Mouse (Mus musculus): ENCODE measurements around the gene Slc39a11.

Gene Slc39a11

GRCm38 (mm10) chr11:113632303-113632702 lies 17.6 kb downstream of the Slc39a11 start:
- DNase-seq (ENCODE audit: low spot score in 2 of 2) = no peak

DNA sequence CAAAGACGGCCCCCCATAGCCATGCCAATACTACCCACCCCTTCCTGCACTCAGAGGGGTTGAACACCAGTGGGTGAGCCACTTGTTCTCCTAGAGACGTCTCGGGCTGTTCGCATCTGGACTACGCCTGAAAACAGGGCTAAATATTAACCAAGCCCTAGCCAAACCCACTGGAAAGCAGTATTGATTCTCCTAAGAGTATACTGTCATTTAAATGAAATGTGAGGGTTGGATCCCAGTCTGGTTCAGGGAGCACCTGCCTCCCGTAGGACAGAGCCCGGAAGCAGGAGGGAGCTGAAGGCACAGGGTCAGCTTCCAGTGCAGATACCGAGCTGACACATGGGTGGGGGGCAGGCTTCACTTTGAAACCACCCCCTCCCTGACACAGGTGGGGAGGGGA lies 18.0 kb downstream of the Slc39a11 start:
- no peak for DNase-seq (ENCODE audit: low spot score in 2 of 2)

GRCm38 (mm10) chr11:113631302-113631701 lies 18.6 kb downstream of the Slc39a11 start:
- no peak for DNase-seq (ENCODE audit: low spot score in 2 of 2)

DNA sequence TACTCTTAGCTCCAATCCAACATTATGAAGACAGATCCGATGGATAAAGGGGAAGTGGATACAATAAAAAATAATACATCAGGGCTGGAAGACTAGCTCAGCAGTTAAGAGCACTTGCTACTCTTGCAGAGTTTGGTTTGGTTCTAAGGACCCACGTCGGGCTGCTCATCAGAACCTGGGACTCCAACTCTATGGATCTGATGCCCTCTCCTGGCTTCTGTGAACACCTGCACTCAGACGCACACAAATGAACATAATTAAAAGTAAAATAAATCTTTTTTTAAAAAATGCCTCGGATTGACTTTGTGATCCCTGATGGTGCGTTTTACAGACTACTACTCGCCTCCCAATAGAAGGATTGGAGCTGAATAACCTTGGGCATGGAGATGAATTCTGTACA lies 19.2 kb downstream of the Slc39a11 start:
- no peak for DNase-seq (ENCODE audit: low spot score in 2 of 2)

GRCm38 (mm10) chr11:113627785-113628184 lies 22.1 kb downstream of the Slc39a11 start:
- DNase-seq (ENCODE audit: low spot score in 2 of 2) = no peak

GRCm38 (mm10) chr11:113625437-113625836 lies 24.4 kb downstream of the Slc39a11 start:
- DNase-seq (ENCODE audit: low spot score in 2 of 2) = no peak

- no peak for DNase-seq (ENCODE audit: low spot score in 2 of 2)
These were observed 27.9 kb downstream of the Slc39a11 start for GRCm38 (mm10) chr11:113622028-113622427.

DNA sequence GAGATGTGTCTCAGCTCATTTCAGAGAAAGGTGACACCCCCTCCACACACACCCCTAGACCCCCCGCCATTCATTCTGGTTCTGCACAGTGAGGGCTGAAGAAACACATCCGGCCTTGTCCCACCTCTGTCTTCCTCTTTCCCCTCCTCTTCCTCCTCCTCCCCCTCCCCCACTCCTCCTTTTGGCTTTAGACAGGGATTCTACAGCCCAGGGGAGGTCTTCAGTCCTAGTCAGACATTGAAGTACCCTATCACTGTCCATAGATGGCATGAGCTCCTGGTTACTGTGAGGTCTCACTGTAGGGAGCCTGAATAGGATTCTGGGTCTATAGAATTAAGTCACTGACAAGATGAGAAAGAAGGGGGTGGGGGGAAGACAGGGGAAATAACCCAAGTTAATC lies 28.9 kb downstream of the Slc39a11 start:
- DNase-seq (ENCODE audit: low spot score in 2 of 2) = no peak

DNA sequence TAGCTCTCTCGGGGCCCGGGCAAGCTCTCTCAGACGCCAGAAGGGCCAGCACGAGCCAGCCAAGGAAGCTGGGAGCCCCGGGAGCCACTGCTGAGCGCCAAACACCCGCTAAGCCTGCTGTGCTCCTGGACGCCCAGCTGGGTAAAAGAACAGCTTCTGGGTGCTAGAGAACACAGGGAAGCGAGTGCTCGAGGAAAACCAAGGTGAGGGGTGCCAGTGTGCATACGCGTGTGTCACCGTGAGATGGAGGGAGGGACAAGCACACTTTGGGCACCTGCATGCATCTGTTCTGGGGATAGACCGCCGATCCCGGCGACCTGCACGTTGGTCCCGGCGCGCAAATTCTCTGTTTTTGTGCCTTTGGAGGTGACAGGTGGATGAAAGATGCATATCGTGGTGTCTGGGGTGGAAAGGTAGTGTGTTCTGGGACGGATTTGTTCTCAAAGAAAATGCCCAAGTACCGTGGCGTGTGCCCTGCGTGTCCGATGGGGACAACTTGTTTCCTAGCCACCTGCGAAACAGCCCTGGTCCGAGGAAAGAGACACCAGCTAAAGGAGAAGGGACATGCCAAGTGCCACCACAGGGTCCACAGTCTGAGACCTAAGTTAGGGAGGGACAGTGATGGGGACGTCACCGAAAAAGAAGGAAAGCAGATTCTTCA lies 30.3 kb downstream of the Slc39a11 start:
- DNase-seq (ENCODE audit: low spot score in 2 of 2) = peak in 1 of 2 experiments; percentile 39

- DNase-seq (ENCODE audit: low spot score in 2 of 2) = peak in 1 of 2 experiments; percentile 7
These were observed 31.0 kb downstream of the Slc39a11 start, which contains the start of gene Sstr2 for GRCm38 (mm10) chr11:113618672-113619419. TSS of gene Sstr2 (plus strand) at chr11:113619342.

GRCm38 (mm10) chr11:113618303-113618671 lies 31.6 kb downstream of the Slc39a11 start:
- no peak for DNase-seq (ENCODE audit: low spot score in 2 of 2)

- peak; percentile 44 to 58 for DNase-seq (ENCODE audit: low spot score in 2 of 2)
These were observed 32.6 kb downstream of the Slc39a11 start for GRCm38 (mm10) chr11:113617132-113617911.

DNA sequence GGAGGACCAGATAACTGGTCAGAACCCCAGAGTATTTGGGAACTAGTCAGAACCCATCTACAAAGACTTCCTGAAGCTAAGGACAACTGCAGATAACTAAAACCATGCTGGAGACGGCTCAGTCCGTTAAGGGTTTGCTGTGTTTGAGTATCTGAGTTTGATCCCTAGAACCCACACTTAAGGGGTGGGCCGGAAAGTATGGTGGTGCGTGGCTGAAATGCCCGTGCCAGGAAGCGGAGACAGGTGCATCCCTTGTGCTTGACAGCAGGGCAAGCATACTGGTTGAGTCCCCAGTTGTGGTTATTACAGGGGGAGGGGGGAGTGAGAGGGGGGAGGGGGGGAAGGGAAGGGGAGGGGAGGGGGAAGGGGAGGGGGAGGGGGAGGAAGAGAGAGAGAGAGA lies 35.4 kb downstream of the Slc39a11 start:
- DNase-seq (ENCODE audit: low spot score in 2 of 2) = no peak

DNA sequence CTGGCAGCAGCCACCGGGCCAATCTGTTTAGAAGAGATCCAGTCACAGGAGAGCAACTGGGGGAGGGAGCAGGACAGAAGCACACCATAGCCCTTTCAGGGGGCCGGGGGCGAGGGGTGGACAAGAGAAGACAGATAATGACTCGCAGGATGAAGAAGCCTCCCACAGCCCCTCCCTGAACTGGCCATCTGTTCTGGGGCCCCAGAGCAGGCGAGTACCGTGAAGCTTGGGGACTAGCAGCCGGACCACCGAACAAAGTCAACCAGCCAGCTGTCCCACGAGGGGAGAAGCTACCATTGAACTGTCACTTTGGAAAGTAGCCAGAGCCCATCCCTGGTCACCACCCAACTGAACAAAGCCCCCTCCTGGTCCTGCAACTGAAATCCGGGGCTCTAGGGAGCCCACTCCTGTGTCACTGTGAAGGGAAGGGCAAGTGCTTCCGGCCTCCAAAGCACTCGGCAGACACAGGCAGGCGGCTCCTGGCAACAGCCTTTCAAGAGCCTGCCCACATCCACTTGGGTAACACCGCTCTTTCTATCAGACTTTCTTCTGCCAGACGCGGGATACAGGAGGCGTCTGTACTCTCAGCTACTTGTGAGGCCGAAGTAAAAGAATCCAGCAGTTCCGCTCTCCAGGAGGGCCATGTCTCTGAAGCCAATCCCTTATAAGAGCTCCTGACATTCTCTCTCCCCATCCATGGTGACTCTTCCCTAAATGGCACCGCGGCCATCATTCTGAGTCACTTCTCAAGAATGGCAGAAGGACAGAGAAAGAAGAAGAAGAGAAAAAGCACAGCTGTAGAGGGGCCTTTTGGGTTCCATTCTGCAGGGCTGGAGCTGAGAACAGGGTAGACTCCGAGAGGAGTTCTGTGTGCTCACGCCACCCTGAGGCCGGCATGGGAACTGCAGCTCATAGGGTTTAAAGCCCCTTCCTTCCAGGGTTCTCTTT lies 37.9 kb downstream of the Slc39a11 start:
- no peak for DNase-seq (ENCODE audit: low spot score in 2 of 2)

- no peak for DNase-seq (ENCODE audit: low spot score in 2 of 2)
These were observed 38.7 kb downstream of the Slc39a11 start for GRCm38 (mm10) chr11:113611112-113611646.

GRCm38 (mm10) chr11:113610266-113610665 lies 39.6 kb downstream of the Slc39a11 start:
- DNase-seq (ENCODE audit: low spot score in 2 of 2) = no peak

GRCm38 (mm10) chr11:113609581-113609980 lies 40.3 kb downstream of the Slc39a11 start:
- no peak for DNase-seq (ENCODE audit: low spot score in 2 of 2)

GRCm38 (mm10) chr11:113607556-113607955 lies 42.3 kb downstream of the Slc39a11 start:
- DNase-seq (ENCODE audit: low spot score in 2 of 2) = no peak

DNA sequence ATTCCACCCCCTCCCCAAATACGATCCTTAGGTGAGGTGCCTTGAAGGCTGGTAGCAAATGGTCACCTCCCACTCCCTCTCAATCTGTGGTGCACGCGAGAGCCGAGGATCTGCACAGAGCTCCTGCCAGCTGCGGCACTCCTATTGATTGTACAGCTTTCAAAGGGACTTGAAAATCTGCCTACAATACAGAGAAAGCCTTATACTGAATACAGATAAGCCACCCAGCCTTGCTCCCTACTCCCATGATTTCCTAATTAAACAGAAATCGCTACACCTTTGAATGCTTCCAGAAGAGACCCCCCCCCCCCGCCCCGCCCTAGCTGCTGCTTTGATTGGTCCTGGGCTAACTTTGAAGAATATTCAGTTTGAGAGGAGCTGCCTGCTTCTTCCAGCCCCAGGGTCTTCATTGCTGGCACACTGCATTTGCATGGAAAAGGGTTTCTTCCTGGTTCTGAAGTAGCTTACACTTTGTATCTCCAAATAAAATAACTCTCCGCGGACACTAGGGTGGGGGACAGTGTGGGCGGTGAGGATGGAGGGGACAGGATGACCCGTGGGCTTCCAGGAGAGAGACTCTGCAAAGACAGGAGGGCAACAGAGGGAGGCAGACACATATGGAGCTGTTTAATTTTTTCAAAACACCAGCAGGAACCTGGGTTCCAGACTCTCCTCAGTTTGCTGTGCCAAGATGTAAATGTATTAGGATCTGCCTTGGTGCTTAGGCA lies 48.1 kb downstream of the Slc39a11 start:
- DNase-seq (ENCODE audit: low spot score in 2 of 2) = no peak

DNA sequence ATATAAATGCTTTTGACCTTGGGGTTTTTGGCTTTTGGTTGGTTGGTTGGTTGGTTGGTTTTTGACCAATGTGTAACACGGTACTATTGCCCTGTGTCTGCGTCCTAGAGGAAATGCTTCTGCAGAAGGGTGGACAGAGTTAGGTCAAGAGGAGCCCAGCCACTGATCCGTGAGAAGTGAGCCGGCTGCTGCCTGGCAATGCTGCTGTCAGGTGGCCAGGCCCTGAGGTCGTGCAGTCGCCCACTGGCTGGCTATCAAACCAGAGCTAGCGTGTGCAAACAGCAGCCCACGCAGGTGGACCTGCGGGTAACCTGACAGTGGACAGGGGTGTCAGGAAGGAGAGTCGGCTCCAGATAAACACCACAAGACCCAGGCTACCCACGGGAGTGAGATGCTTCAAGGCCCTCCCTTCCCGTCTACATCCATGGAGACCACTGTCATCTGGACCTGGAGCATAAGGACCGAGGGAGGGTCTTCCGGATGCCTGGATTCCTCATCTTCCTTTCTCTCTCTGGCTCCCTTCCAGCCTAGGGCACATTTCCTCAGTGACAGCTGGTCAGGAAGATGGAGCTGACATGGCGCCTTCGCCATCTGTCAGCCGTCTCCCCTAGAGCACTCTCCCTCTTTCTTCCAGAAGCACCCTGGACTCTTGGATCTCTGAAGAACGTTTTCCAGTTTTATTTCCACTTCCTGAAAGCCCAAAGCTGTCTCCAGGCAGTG lies 49.2 kb downstream of the Slc39a11 start:
- no peak for DNase-seq (ENCODE audit: low spot score in 2 of 2)
